Mouse (Mus musculus): ENCODE results near the gene Gucd1. TPM values are rescaled to one million over a fixed set of nuclear protein-coding genes. Genes with fewer than 3 reads are reported as not detected.
A peak's percentile ranks its signal among the peaks of the same experiment; 100 is the strongest.

The Gucd1 gene
- total and polyA plus RNA-seq, 3 experiments, result 16.8 to 19.0 (median 18.0) TPM

DNA sequence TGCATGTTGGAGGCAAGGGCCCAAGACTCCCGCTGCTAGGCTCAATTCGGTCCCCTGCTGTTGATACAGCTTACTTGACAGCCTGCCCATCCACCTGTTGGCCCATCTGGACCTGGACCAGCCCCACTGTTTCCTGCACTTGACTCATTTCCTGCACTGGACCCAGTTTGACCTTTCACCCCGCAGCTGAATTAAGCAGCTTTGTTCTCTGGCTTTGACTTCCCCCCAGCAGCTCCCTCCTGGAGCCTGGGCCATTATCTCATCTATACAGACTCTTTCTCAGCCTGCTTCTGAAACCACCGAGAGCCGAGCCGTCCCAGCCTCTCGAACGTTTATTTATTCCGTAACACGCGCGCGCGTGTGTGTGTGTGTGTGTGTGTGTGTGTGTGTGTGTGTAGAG, 120.8 kb downstream of the Gucd1 start:
- peak; percentile 12 for DNase-seq (ENCODE audit: extremely low read depth)
- H3K27ac ChIP-seq (ENCODE audit: insufficient read depth, low read depth), result no peak overlapping the region
- H3K27me3 ChIP-seq (replicated peaks), result no peaks in the 10 kb centered on the region
- dilution Hi-C loops (cut with MboI; ENCODE audit: extremely low pct_ligation_motif_present, extremely low pct_unique_long_range_greater_than_20kb, low sequenced_read_pairs), result no loop called here
- no peak overlapping the region for H3K9ac ChIP-seq (ENCODE audit: insufficient read depth, low read depth)
- in situ Hi-C loops (cut with MboI; ENCODE audit: low pct_ligation_motif_present, low pct_unique_long_range_greater_than_20kb, low sequenced_read_pairs), result no loop called here
- peak; percentile 43; the same call in 1 of the 2 replicates for TF ChIP-seq TCF12 (IDR thresholded peaks at IDR 0.05; ENCODE audit: low read depth, low read length)
- TF ChIP-seq POLR2AphosphoS2 (IDR thresholded peaks at IDR 0.05; ENCODE audit: low read depth, low read length), result no peak
- no peak for TF ChIP-seq HCFC1 (IDR thresholded peaks at IDR 0.05; ENCODE audit: low read depth, low read length)
- peak; percentile 24; the same call in 1 of the 2 replicates for TF ChIP-seq EP300 (IDR thresholded peaks at IDR 0.05; ENCODE audit: low read length)
- TF ChIP-seq IRF4 (IDR thresholded peaks at IDR 0.05; ENCODE audit: low read depth, low read length), result 0 out of 2 replicates have a peak, but pooled peaks have one; percentile 17
- TF ChIP-seq CHD2 (IDR thresholded peaks at IDR 0.05; ENCODE audit: low read length), result 0 out of 2 replicates have a peak, but pooled peaks have one; percentile 19
- H3K4me3 ChIP-seq (replicated peaks in 1 of 3; ENCODE audit: low read depth in 2 of 3, low read length in 2 of 3, poor library complexity in 1 of 3), result no peak overlapping the region
- no peaks in the 10 kb centered on the region for H3K79me2 ChIP-seq (replicated peaks; ENCODE audit: control insufficient read depth, extremely low read depth, insufficient read depth, poor library complexity, severe bottlenecking)
- H3K36me3 ChIP-seq (replicated peaks in 1 of 2; ENCODE audit: control insufficient read depth in 1 of 2, insufficient read depth in 1 of 2, low read length in 1 of 2), result no peaks in the 10 kb centered on the region
- peaks cover 3 to 6% of the 10 kb centered on the region in 2 experiments; a peak in 3 of 4 replicates for H3K4me1 ChIP-seq (ENCODE audit: control insufficient read depth in 1 of 2, insufficient read depth in 2 of 2)
- no peaks in the 10 kb centered on the region for H3K9me3 ChIP-seq (replicated peaks; ENCODE audit: low read length)
- H3K4me2 ChIP-seq (ENCODE audit: insufficient read depth, low read depth, poor library complexity, severe bottlenecking), result no peak overlapping the region

- Histone ChIP-seq H3K4me2 (ENCODE audit: insufficient read depth, low read depth, poor library complexity, severe bottlenecking) (no peak overlapping the region), H3K79me2 (replicated peaks; ENCODE audit: control insufficient read depth, extremely low read depth, insufficient read depth, poor library complexity, severe bottlenecking) (no peaks in the 10 kb centered on the region), H3K4me1 (ENCODE audit: control insufficient read depth in 1 of 2, insufficient read depth in 2 of 2) (peaks cover 3 to 6% of the 10 kb centered on the region in 2 experiments; a peak in 3 of 4 replicates), H3K27ac (ENCODE audit: insufficient read depth, low read depth) (no peak overlapping the region), H3K4me3 (replicated peaks in 1 of 3; ENCODE audit: low read depth in 2 of 3, low read length in 2 of 3, poor library complexity in 1 of 3) (no peak overlapping the region), H3K9ac (ENCODE audit: insufficient read depth, low read depth) (no peak overlapping the region), H3K27me3 (replicated peaks) (no peaks in the 10 kb centered on the region), H3K9me3 (replicated peaks; ENCODE audit: low read length) (no peaks in the 10 kb centered on the region), H3K36me3 (replicated peaks in 1 of 2; ENCODE audit: control insufficient read depth in 1 of 2, insufficient read depth in 1 of 2, low read length in 1 of 2) (no peaks in the 10 kb centered on the region)
- peak; percentile 25 for DNase-seq (ENCODE audit: extremely low read depth)
- TF ChIP-seq SIN3A (IDR thresholded peaks at IDR 0.05; ENCODE audit: low read length), result no peak
- no peak for TF ChIP-seq NELFE (IDR thresholded peaks at IDR 0.05; ENCODE audit: low read depth, low read length)
- dilution Hi-C loops (cut with MboI; ENCODE audit: extremely low pct_ligation_motif_present, extremely low pct_unique_long_range_greater_than_20kb, low sequenced_read_pairs) (no loop called here), in situ Hi-C loops (cut with MboI; ENCODE audit: low pct_ligation_motif_present, low pct_unique_long_range_greater_than_20kb, low sequenced_read_pairs) (no loop called here)
These were observed 123.0 kb downstream of the Gucd1 start for GRCm38 (mm10) chr10:75394796-75395195.

GRCm38 (mm10) chr10:75390832-75391231, 126.9 kb downstream of the Gucd1 start:
- Histone ChIP-seq H3K36me3 (replicated peaks in 1 of 2; ENCODE audit: control insufficient read depth in 1 of 2, insufficient read depth in 1 of 2, low read length in 1 of 2) (no peaks in the 10 kb centered on the region), H3K27ac (ENCODE audit: insufficient read depth, low read depth) (no peak overlapping the region), H3K9me3 (replicated peaks; ENCODE audit: low read length) (peaks cover 3% of the 10 kb centered on the region), H3K4me2 (ENCODE audit: insufficient read depth, low read depth, poor library complexity, severe bottlenecking) (no peak overlapping the region), H3K4me1 (ENCODE audit: control insufficient read depth in 1 of 2, insufficient read depth in 2 of 2) (no peaks in the 10 kb centered on the region), H3K27me3 (replicated peaks) (no peaks in the 10 kb centered on the region), H3K9ac (ENCODE audit: insufficient read depth, low read depth) (no peak overlapping the region), H3K4me3 (replicated peaks in 1 of 3; ENCODE audit: low read depth in 2 of 3, low read length in 2 of 3, poor library complexity in 1 of 3) (no peak overlapping the region), H3K79me2 (replicated peaks; ENCODE audit: control insufficient read depth, extremely low read depth, insufficient read depth, poor library complexity, severe bottlenecking) (no peaks in the 10 kb centered on the region)
- DNase-seq (ENCODE audit: extremely low read depth), result peak; percentile 7
- in situ Hi-C loops (cut with MboI; ENCODE audit: low pct_ligation_motif_present, low pct_unique_long_range_greater_than_20kb, low sequenced_read_pairs) (no loop called here), dilution Hi-C loops (cut with MboI; ENCODE audit: extremely low pct_ligation_motif_present, extremely low pct_unique_long_range_greater_than_20kb, low sequenced_read_pairs) (no loop called here)
- TF ChIP-seq HCFC1 (IDR thresholded peaks at IDR 0.05; ENCODE audit: low read depth, low read length) (no peak), PAX5 (IDR thresholded peaks at IDR 0.05; ENCODE audit: low read length) (no peak), JUND (conservative IDR thresholded peaks at IDR 0.05; ENCODE audit: low read depth, low read length) (no peak), RAD21 (IDR thresholded peaks at IDR 0.05; ENCODE audit: low read depth, low read length) (peak; percentile 64), ETS1 (conservative IDR thresholded peaks at IDR 0.05; ENCODE audit: low read depth, low read length) (no peak), USF1 (IDR thresholded peaks at IDR 0.05; ENCODE audit: low read depth, low read length) (no peak), TBP (conservative IDR thresholded peaks at IDR 0.05; ENCODE audit: low read depth, low read length) (no peak), JUN (IDR thresholded peaks at IDR 0.05; ENCODE audit: insufficient read depth, low read depth, low read length) (no peak), UBTF (IDR thresholded peaks at IDR 0.05; ENCODE audit: low read depth, low read length) (no peak), BHLHE40 (IDR thresholded peaks at IDR 0.05; ENCODE audit: low read depth, low read length) (no peak), E2F4 (IDR thresholded peaks at IDR 0.05; ENCODE audit: insufficient replicate concordance, low read depth, low read length) (no peak), NRF1 (IDR thresholded peaks at IDR 0.05; ENCODE audit: low read depth, low read length) (no peak), SIN3A (IDR thresholded peaks at IDR 0.05; ENCODE audit: low read length) (no peak), SMC3 (IDR thresholded peaks at IDR 0.05; ENCODE audit: low read depth, low read length) (peak; percentile 61), ZNF384 (IDR thresholded peaks at IDR 0.05; ENCODE audit: low read depth, low read length) (no peak), ZC3H11A (IDR thresholded peaks at IDR 0.05; ENCODE audit: low read depth, low read length) (0 out of 2 replicates have a peak, but pooled peaks have one; percentile 4), CTCF (conservative IDR thresholded peaks at IDR 0.05 in 1 of 2, IDR thresholded peaks at IDR 0.05 in 1 of 2; ENCODE audit: low read depth in 2 of 2, low read length in 2 of 2) (peak in 1 of 2 experiments; percentile 52; a peak in 2 of 4 replicates)

Data from CH12.LX (cell line).